Mouse (Mus musculus): Measurements from ENCODE around the gene Tollip. TPM values are rescaled to one million over a fixed set of nuclear protein-coding genes. Genes with fewer than 3 reads are reported as not detected.
"Not testable (repeated sequence)": the region's sequence is repeated elsewhere in the genome, so short reads cannot be mapped to it uniquely, and the experiment has no call there.

Tollip gene
- polyA plus RNA-seq, 1 experiment from 2014 or later, result 48.1 TPM

DNA sequence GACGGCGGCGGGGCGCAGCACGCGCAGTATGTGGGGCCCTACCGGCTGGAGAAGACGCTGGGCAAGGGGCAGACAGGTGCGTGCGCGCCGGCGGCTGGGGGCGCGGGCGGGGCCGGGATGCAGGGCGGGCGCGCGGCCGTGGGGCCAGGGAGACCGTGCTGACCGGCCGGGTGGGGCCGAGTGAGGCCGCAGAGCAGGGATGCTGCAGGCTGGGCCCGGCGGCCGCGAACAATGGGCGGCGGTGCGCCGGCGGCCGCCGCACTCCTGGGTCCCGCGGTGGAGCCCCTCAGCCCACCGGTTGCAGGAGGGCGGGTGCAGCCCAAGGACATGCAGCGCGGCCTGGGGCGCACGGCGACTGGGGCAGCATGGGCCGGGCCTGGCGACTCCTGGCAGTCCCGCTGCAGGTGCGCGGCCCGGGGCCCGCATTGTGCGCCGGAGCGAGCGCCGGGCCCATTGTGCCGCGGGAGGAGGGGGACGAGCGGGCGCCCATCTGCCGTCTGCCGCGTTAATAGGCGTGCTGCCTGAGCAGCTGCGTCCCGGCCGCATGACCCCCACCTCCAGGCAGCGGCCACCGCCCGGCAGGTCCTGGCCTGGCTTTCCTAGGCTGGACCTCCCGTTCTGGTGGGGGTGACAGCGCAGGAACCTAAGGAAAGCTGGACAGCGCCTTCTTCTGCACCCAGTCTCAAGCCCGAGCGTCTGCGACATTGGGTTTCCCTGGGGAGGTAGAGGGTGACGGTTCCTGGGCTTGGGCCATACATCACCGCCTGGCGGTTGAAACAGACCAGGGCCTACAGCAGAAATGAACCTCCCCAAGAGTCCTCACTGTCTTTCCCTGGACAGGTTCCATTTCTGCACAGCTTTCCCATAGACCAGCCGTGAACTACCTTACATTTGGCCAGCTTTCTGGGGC is 32.1 kb upstream of the Tollip start:
- peak overlapping the region; percentile 91 for H3K27ac ChIP-seq (replicated peaks)

DNA sequence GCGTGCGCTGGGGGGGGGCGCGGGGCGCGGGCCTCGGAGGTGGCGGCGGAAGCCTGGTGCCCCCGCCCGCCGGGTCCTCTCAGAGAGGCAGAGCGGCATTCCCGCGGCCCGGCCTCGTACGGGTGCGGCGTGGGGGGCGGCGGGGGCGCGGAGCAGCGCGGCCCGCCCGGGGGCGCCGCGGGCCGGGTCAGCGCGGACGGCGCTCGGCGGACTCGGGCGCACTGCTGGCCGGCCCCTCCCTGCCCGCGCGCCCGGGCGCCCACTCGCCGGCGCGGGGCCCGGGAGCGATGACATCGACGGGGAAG is 31.4 kb upstream of the Tollip start:
- Histone ChIP-seq H3K4me3 (peak overlapping the region; percentile 70), H3K36me3 (replicated peaks) (peaks cover 7% of the 10 kb centered on the region), H3K4me1 (peaks cover 28% of the 10 kb centered on the region), H3K27ac (replicated peaks) (peak overlapping the region; percentile 91), H3K9me3 (peaks cover 4% of the 10 kb centered on the region; the same call in 1 of the 2 replicates), H3K27me3 (replicated peaks; ENCODE audit: low read depth, poor library complexity, severe bottlenecking) (peaks cover 96% of the 10 kb centered on the region)
- WGBS, result 2% methylated on average over 52 of the region's 54 CpGs
- no peak for DNase-seq (ENCODE audit: low spot score)

More for the DNA sequence above, 32.1 kb upstream of the Tollip start:
- peaks cover 4% of the 10 kb centered on the region; the same call in 1 of the 2 replicates for H3K9me3 ChIP-seq
- H3K36me3 ChIP-seq (replicated peaks), result peaks cover 7% of the 10 kb centered on the region
- H3K27me3 ChIP-seq (replicated peaks; ENCODE audit: low read depth, poor library complexity, severe bottlenecking), result peaks cover 92% of the 10 kb centered on the region
- peak overlapping the region; percentile 70 for H3K4me3 ChIP-seq
- whole genome bisulfite sequencing, result 1% methylated on average over 83 of the region's 84 CpGs
- peak; percentile 61 for DNase-seq (ENCODE audit: low spot score)
- peaks cover 28% of the 10 kb centered on the region for H3K4me1 ChIP-seq

DNA sequence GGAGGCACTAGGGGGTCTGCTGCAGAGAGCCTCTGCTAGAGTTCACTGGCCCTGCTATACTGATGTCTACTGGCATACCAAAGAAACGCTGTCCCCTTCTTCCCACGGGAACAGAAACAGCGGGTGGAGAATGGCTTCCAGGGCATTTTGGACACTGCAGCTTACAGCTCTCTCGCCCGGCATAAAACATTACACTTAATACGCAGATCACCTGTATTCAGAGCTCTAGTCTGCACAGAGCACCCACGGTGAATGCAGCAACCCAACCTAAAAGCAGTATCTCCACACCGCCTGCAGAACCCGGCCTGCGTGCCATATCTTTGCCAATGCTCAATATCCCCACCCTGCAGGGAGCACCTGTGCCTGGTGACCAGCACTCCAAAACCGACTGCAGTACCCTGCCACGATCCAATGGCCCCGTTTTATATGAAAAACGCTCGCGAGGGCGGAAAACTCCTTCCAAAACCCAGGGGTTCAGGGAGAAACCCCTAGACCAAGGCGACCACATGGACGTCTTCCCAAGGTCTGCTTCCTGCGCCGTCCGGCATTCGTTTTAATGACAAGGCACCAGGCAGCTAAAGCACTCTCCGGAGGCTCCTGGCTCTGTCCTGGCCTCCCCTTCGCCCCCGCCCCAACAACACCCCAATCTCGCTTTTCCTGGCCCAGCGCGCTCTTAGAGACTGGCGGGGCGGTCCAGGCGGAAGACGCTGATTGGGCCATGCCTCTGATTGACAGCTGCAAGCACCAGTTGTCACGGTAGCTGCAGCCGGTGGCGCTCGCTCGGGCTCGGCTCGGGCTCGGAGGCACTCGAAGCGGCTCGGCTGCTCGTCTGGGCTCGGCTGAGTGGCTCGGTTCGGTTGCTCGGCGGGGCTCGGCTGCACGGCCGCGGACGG is 30.8 kb upstream of the Tollip start, which contains the start of gene Brsk2:
Gene Brsk2, plus strand, starts transcription at position 846 of the 893 bp plus-strand sequence.
- peaks cover 4% of the 10 kb centered on the region; the same call in 1 of the 2 replicates for H3K9me3 ChIP-seq
- peak within 1 kb of the TSS; percentile 91 for H3K27ac ChIP-seq (replicated peaks)
- peak within 1 kb of the TSS; percentile 70 for H3K4me3 ChIP-seq
- peaks cover 96% of the 10 kb centered on the region for H3K27me3 ChIP-seq (replicated peaks; ENCODE audit: low read depth, poor library complexity, severe bottlenecking)
- peaks cover 7% of the 10 kb centered on the region for H3K36me3 ChIP-seq (replicated peaks)
- DNase-seq (ENCODE audit: low spot score), result peak; percentile 94
- peaks cover 23% of the 10 kb centered on the region for H3K4me1 ChIP-seq
- 2% methylated on average over 55 of the region's 55 CpGs for WGBS

DNA sequence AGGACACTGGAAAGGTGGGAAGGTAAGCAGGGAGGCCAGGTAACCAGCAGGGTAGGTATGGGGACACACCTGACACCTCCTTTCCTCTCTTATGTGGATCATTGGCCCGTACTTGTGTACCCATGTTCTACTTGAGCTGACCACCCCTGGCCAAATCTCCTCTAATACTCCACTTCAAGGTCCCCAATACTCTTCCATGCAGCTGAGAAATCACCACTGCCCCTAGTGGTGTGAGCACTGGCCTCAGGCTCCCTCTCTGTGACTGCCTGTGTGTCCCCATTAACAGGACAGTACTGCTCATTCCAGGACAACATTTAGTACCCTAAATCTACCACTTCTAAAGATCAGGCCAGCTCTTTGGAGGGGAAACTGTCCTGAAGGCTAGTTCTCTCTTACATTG is 29.7 kb upstream of the Tollip start:
- Histone ChIP-seq H3K9me3 (peaks cover 4% of the 10 kb centered on the region; the same call in 1 of the 2 replicates), H3K4me1 (peaks cover 23% of the 10 kb centered on the region), H3K27ac (replicated peaks) (no peak overlapping the region), H3K27me3 (replicated peaks; ENCODE audit: low read depth, poor library complexity, severe bottlenecking) (peaks cover 88% of the 10 kb centered on the region), H3K4me3 (no peak overlapping the region), H3K36me3 (replicated peaks) (peaks cover 7% of the 10 kb centered on the region)
- WGBS, result 76% methylated on average over 1 of the region's 1 CpGs
- no peak for DNase-seq (ENCODE audit: low spot score)

DNA sequence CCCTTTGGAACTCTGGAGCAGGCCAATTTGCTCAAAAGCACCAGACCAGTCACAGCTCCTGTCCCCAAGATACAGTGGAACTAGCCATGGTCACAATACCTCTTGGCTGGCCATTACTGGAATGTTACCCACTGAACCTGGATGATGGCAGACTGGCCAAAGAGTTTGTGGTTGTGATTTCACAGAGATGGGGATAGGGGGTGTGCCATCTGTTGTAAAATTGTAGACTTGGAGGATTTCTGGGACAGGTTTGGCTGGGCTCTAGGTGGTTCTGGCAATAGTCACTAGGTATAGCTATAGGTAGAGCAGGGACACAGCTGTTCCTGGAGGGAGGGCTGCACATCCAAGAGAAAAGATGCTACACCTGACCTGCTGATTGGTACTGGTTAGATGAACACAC is 29.2 kb upstream of the Tollip start:
- Histone ChIP-seq H3K27ac (replicated peaks) (no peak overlapping the region), H3K9me3 (peaks cover 4% of the 10 kb centered on the region; the same call in 1 of the 2 replicates), H3K27me3 (replicated peaks; ENCODE audit: low read depth, poor library complexity, severe bottlenecking) (peaks cover 82% of the 10 kb centered on the region), H3K4me3 (no peak overlapping the region), H3K4me1 (peaks cover 23% of the 10 kb centered on the region), H3K36me3 (replicated peaks) (peaks cover 7% of the 10 kb centered on the region)
- DNase-seq (ENCODE audit: low spot score), result no peak

DNA sequence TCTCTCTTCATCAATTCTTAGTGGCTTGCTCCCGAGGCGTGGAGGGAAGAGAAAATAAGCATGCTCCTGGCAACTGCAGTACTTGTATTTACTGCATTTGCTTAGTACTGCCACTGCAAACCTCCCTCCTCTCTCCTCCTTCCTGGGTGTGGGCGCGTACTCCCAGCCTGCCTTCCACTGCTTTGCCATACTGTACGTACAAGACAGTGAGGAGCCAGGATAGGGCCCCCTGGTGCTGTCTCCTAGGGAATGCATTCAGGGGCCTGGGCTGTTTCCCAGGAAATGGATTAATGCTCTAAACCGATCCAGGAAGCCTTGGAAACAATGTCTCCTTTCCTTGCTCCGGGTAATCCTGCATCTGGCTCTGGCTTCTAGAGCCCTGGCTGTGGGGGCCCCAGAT is 27.6 kb upstream of the Tollip start:
- H3K27ac ChIP-seq (replicated peaks), result no peak overlapping the region; the same call in 1 of the 2 replicates

DNA sequence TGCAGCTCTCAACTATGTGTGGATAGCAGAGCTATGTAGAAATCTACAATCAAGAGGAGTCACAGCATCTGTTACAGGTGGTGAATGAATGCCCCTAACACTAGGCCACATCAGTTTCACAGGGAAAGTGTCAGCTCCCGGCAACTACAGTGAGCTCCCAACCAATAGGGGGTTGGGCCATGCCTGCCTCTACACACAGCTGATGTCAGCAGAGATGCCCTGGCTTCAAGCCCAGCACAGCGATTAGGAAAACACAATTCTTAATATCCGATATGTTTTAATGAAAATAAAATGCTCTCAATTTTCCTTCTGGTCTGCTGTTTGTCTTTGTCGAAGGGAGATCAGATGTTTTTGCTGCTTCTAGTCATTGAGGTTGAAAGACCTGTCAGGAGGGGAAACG is 25.1 kb upstream of the Tollip start:
- WGBS, result 84% methylated on average over 5 of the region's 5 CpGs
- DNase-seq (ENCODE audit: low spot score), result no peak
- Histone ChIP-seq H3K27ac (replicated peaks) (no peak overlapping the region), H3K36me3 (replicated peaks) (no peaks in the 10 kb centered on the region), H3K9me3 (no peaks in the 10 kb centered on the region), H3K4me3 (no peak overlapping the region), H3K27me3 (replicated peaks; ENCODE audit: low read depth, poor library complexity, severe bottlenecking) (peaks cover 42% of the 10 kb centered on the region), H3K4me1 (peaks cover 6% of the 10 kb centered on the region)

More for the DNA sequence above, 27.6 kb upstream of the Tollip start:
- H3K4me1 ChIP-seq, result peaks cover 23% of the 10 kb centered on the region
- H3K36me3 ChIP-seq (replicated peaks), result no peaks in the 10 kb centered on the region
- WGBS, result 24% methylated on average over 7 of the region's 7 CpGs
- H3K9me3 ChIP-seq, result no peaks in the 10 kb centered on the region
- peak; percentile 8 for DNase-seq (ENCODE audit: low spot score)
- 0 out of 2 replicates have a peak overlapping the region, but pooled peaks have one; percentile 3 for H3K4me3 ChIP-seq
- peaks cover 66% of the 10 kb centered on the region for H3K27me3 ChIP-seq (replicated peaks; ENCODE audit: low read depth, poor library complexity, severe bottlenecking)

DNA sequence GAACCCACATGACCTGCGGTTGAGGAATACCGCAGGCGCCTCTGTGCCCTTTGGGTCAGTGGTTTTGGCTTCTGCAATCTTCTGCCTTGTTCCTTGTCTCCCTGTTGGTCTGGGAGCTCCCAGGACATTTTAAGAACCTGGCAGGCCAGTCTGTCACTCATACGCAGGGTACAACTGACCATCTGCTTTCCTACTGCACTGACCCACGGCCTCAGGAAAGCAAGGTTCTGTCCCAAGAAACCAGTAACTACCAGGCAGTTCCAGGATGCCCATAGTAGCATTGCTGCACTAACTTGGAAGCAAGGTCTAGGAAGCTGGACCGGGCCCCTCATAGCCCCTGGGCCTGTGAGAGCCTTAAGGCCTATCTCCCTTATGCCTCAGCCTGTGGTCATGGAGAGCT is 16.6 kb upstream of the Tollip start:
- H3K36me3 ChIP-seq (replicated peaks), result no peaks in the 10 kb centered on the region
- peak overlapping the region; percentile 59 for H3K27ac ChIP-seq (replicated peaks)
- DNase-seq (ENCODE audit: low spot score), result no peak
- 0 out of 2 replicates have a peak, but pooled peaks cover 4% of the 10 kb centered on the region for H3K4me1 ChIP-seq
- no peaks in the 10 kb centered on the region for H3K9me3 ChIP-seq
- H3K4me3 ChIP-seq, result no peak overlapping the region
- H3K27me3 ChIP-seq (replicated peaks; ENCODE audit: low read depth, poor library complexity, severe bottlenecking), result no peaks in the 10 kb centered on the region
- 85% methylated on average over 6 of the region's 6 CpGs for WGBS

DNA sequence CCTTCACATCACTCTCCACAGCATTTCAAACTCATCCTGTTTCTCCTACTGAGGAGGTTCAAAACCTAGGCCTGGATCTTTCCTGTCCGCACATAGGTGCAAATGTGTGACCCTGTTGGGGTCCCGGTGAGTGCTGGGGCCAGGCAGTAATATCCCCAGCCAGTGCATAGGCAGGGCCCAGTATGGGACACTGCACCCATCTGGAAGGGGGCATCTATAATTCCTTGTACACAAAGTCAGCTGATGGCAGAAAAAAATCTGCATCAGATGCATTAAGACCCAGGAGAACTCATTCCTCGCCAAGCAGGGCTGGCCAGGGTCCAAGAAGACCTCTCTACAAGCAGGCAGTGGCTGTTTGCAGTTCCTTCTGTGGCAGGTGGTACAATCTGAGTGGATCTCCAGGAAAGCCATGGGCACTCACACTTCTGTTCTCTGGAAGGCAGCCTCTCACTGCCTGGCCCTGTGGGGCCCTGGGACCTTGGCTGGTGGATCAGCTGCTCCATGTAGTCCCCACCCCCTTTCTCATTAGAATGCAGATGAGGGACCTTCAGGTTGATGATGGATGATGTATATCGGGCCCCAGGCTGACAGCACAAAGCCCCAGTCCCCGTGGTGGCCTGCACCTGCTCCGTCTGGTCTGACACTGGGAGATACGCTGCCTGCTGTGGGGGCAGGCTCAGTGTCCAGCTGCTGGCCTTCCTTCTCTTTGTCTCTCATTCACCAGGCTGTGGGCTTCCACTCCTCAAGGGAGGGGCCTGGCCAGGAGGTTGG is 16.0 kb upstream of the Tollip start:
- H3K27ac ChIP-seq (replicated peaks), result peak overlapping the region; percentile 59; the same call in 1 of the 2 replicates
- peak; percentile 11 for DNase-seq (ENCODE audit: low spot score)
- H3K27me3 ChIP-seq (replicated peaks; ENCODE audit: low read depth, poor library complexity, severe bottlenecking), result no peaks in the 10 kb centered on the region
- 0 out of 2 replicates have a peak, but pooled peaks cover 4% of the 10 kb centered on the region for H3K4me1 ChIP-seq
- 72% methylated on average over 7 of the region's 7 CpGs for WGBS
- H3K4me3 ChIP-seq, result no peak overlapping the region
- no peaks in the 10 kb centered on the region for H3K36me3 ChIP-seq (replicated peaks)
- H3K9me3 ChIP-seq, result no peaks in the 10 kb centered on the region

DNA sequence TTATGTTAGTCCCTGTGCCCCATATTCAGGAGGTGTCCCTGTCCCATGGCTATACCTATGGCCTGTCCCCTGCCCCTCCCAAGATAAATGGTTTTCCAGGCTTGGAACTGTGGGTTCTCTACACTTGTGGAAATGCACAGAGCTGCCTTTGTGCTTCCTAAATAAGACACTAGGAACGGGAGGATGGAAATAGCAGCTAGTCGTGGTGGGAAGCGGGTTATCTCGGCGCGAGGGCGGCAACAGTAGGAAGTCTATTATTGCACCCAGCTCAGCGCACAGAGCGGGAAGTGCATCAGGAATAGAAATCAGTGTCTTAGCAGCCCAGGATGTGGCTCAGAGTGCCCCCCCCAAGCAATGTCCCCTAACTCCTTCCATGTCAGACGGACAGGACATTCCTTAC is 10.3 kb upstream of the Tollip start:
- Histone ChIP-seq H3K4me3 (no peak overlapping the region), H3K36me3 (replicated peaks) (no peaks in the 10 kb centered on the region), H3K27ac (replicated peaks) (no peak overlapping the region), H3K27me3 (replicated peaks; ENCODE audit: low read depth, poor library complexity, severe bottlenecking) (no peaks in the 10 kb centered on the region), H3K4me1 (no peaks in the 10 kb centered on the region), H3K9me3 (no peaks in the 10 kb centered on the region)
- no peak for DNase-seq (ENCODE audit: low spot score)
- WGBS, result 79% methylated on average over 10 of the region's 10 CpGs

DNA sequence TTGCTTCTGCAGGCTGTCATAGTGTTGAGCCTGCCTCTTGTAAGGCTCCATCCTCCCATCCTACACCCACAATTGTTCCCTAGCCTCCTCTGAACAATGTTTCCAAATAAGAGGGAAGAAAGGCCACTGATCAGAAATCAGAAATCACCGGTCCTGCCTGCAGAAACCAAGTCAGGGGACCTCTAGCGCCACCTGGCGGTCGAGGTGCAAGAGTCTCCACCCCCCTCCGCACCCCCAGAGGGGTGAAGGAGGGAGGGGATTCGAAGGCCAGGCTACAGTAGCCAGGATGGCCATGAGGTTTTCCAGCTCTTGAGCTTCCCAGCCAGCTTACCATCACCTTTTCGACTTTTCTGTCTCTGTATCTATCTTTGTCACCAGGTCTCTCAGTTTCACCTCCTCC is 6.6 kb upstream of the Tollip start:
- Histone ChIP-seq H3K27ac (replicated peaks) (no peak overlapping the region), H3K4me3 (no peak overlapping the region), H3K36me3 (replicated peaks) (no peaks in the 10 kb centered on the region), H3K9me3 (no peaks in the 10 kb centered on the region), H3K4me1 (no peaks in the 10 kb centered on the region), H3K27me3 (replicated peaks; ENCODE audit: low read depth, poor library complexity, severe bottlenecking) (no peaks in the 10 kb centered on the region)
- DNase-seq (ENCODE audit: low spot score), result peak; percentile 88
- 14% methylated on average over 7 of the region's 7 CpGs for WGBS

DNA sequence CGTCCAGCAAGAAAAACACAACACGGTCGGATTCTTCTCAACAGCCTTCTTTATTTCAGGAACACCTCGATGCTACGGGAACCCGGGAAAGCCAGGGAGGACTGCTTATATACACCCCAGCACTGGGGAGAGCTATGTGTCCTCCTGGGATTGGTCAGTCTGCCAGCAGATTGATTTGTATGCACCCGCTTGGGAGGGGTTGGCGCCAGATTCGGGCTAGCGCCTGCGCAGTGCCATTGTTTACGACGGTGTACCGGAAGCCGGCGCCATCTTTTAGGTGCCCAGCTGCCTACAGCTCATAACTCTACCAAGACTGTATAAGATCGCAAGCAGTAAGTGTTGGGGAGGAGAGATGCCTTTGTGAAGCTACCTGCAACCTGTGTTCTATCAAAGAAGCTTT is 5.8 kb upstream of the Tollip start:
- H3K36me3 ChIP-seq (replicated peaks); H3K27ac ChIP-seq (replicated peaks); H3K9me3 ChIP-seq; H3K4me3 ChIP-seq; H3K27me3 ChIP-seq (replicated peaks; ENCODE audit: low read depth, poor library complexity, severe bottlenecking); H3K4me1 ChIP-seq; DNase-seq (ENCODE audit: low spot score): not testable (repeated sequence)
- WGBS, result 93% methylated on average over 17 of the region's 17 CpGs

All from embryonic facial prominence, embryonic 10.5 days (tissue).